Mouse (Mus musculus) left cerebral cortex, adult 9 months (tissue): ENCODE measurements around the gene Cyren.

Experiments used
- DNase-seq, 2 experiments: peaks; one replicate each; pipeline ENCODE4 v3.0.0; 2022; ENCODE audit warnings: low spot score in 2 of 2

The Cyren gene

GRCm38 (mm10) chr6:34877509-34878321 lies at the start of gene Cyren:
Cyren (minus strand) TSS chr6:34878060.
- peak; percentile 72 to 89 for DNase-seq

GRCm38 (mm10) chr6:34927594-34927993 lies 49.7 kb upstream of the Cyren start:
- DNase-seq, result no peak

- DNase-seq, result peak in 1 of 2 experiments; percentile 75
These were observed 49.3 kb upstream of the Cyren start for GRCm38 (mm10) chr6:34927156-34927555.

GRCm38 (mm10) chr6:34921941-34922340 lies 44.1 kb upstream of the Cyren start:
- DNase-seq, result no peak

GRCm38 (mm10) chr6:34920631-34921030 lies 42.8 kb upstream of the Cyren start:
- DNase-seq, result no peak

GRCm38 (mm10) chr6:34919956-34920355 lies 42.1 kb upstream of the Cyren start, which contains the start of gene Stra8:
Stra8 (plus strand) TSS chr6:34920163.
- DNase-seq, result no peak

GRCm38 (mm10) chr6:34919146-34919545 lies 41.3 kb upstream of the Cyren start:
- no peak for DNase-seq

- DNase-seq, result no peak
These were observed 36.6 kb upstream of the Cyren start for GRCm38 (mm10) chr6:34914462-34914861.

- DNase-seq, result no peak
These were observed 35.6 kb upstream of the Cyren start for GRCm38 (mm10) chr6:34913341-34914040.

- DNase-seq, result peak; percentile 69 to 88
These were observed 32.7 kb upstream of the Cyren start, which contains the start of gene Wdr91 for GRCm38 (mm10) chr6:34910371-34911219. Wdr91 (minus strand) TSS chr6:34910876.

- DNase-seq, result no peak
These were observed 31.9 kb upstream of the Cyren start for GRCm38 (mm10) chr6:34909631-34910345.

GRCm38 (mm10) chr6:34907696-34908260 lies 29.9 kb upstream of the Cyren start:
- no peak for DNase-seq

GRCm38 (mm10) chr6:34907121-34907614 lies 29.3 kb upstream of the Cyren start:
- DNase-seq, result no peak

GRCm38 (mm10) chr6:34906661-34907060 lies 28.8 kb upstream of the Cyren start:
- no peak for DNase-seq

GRCm38 (mm10) chr6:34906125-34906524 lies 28.3 kb upstream of the Cyren start:
- no peak for DNase-seq

GRCm38 (mm10) chr6:34904361-34904760 lies 26.5 kb upstream of the Cyren start:
- no peak for DNase-seq

GRCm38 (mm10) chr6:34903851-34904250 lies 26.0 kb upstream of the Cyren start:
- no peak for DNase-seq

- no peak for DNase-seq
These were observed 25.6 kb upstream of the Cyren start for GRCm38 (mm10) chr6:34903441-34903840.

- DNase-seq, result no peak
These were observed 24.7 kb upstream of the Cyren start for GRCm38 (mm10) chr6:34902578-34902977.

GRCm38 (mm10) chr6:34901911-34902444 lies 24.1 kb upstream of the Cyren start:
- DNase-seq, result no peak
